In the genomic region with DNA sequence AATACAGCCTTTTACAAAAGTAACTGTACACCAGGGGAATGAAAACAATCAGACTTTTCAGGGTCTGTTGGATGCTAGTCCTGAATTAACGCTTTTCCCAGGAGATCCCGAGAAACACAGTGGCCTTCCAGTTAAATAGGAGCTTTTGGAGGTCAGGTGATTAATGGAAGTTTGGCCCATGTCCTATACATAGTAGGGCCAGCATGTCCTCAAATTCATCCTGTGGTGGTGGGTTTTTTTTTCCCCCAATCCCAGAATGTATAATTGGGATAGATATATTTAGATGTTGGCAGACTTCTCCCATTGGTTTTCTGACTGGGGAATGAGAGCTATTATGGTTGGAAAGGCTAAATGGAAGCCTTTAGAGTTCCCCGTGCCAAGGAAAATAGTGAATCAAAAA, we compare ENCODE assay signal across 1 mouse cellular context.
TF ChIP-seq lines count a peak whose summit lies in the region.

No protein-coding gene starts in this region.

TF ChIP-seq in CH12.LX, 34 proteins besides CTCF, POLR2A, EP300 and RAD21 (continued from another document):
- no peak for TF ChIP-seq MAFK (IDR thresholded peaks at IDR 0.05; ENCODE audit: insufficient replicate concordance, low read length)
- no peak for TF ChIP-seq ZKSCAN1 (IDR thresholded peaks at IDR 0.05; ENCODE audit: borderline replicate concordance, low read depth, low read length)
- no peak for TF ChIP-seq E2F4 (IDR thresholded peaks at IDR 0.05; ENCODE audit: insufficient replicate concordance, low read depth, low read length)
- TF ChIP-seq MYC (IDR thresholded peaks at IDR 0.05; ENCODE audit: low read depth, low read length): no peak
- TF ChIP-seq GABPA (IDR thresholded peaks at IDR 0.05; ENCODE audit: insufficient replicate concordance, low read depth, low read length): no peak
- TF ChIP-seq BHLHE40 (IDR thresholded peaks at IDR 0.05; ENCODE audit: low read depth, low read length): no peak
TF ChIP-seq in CH12.LX: peak in this region for 0.
